Mouse (Mus musculus) lung, embryonic 15.5 days (tissue): ENCODE measurements around the gene Metrn. TPM values are rescaled to one million over a fixed set of nuclear protein-coding genes. Genes with fewer than 3 reads are reported as not detected.

Experiments
- ATAC-seq: fragments of 200-750 bp; cut with Nextera tagmentation; 2 replicates; pipeline ENCODE4 v1.8.0; 2017; ENCODE audit warnings: moderate number of reproducible peaks, borderline replicate concordance; ENCODE audit not compliant: low FRiP score, low TSS enrichment; ENCODE audit errors: extremely low read depth
- H3K27ac ChIP-seq: fragments of 300-500 bp; sonication (generic); 2 replicates; pipeline ENCODE4 v1.5.1; 2015; ENCODE audit warnings: moderate library complexity, mild to moderate bottlenecking, inconsistent platforms
- H3K27me3 ChIP-seq: fragments of 300-500 bp; sonication (generic); 2 replicates; pipeline ENCODE4 v1.6.1; 2015; ENCODE audit warnings: inconsistent platforms
- H3K36me3 ChIP-seq: fragments of 300-500 bp; sonication (generic); 2 replicates; pipeline ENCODE4 v1.6.1; 2015; ENCODE audit warnings: inconsistent platforms
- H3K4me1 ChIP-seq: fragments of 300-500 bp; sonication (generic); 2 replicates; pipeline ENCODE4 v1.6.1; 2015; ENCODE audit warnings: inconsistent platforms
- H3K4me2 ChIP-seq: fragments of 300-500 bp; sonication (generic); 2 replicates; pipeline ENCODE4 v1.6.1; 2015; ENCODE audit warnings: inconsistent platforms, mild to moderate bottlenecking, moderate library complexity
- H3K4me3 ChIP-seq: fragments of 300-500 bp; sonication (generic); 2 replicates; pipeline ENCODE4 v1.5.1; 2015; ENCODE audit warnings: mild to moderate bottlenecking, inconsistent platforms
- H3K9ac ChIP-seq: fragments of 300-500 bp; sonication (generic); 2 replicates; pipeline ENCODE4 v1.6.1; 2015; ENCODE audit warnings: inconsistent platforms
- H3K9me3 ChIP-seq: fragments of 300-500 bp; sonication (generic); 2 replicates; pipeline ENCODE4 v1.6.1; 2016; ENCODE audit warnings: inconsistent platforms
- WGBS: fragments of 180-500 bp; shearing (Covaris S2); methylation state at CpG from one replicate; pipeline ENCODE4 v1.1.7; 2015; 5-methylcytosine and 5-hydroxymethylcytosine counted together
- microRNA-seq: library from miRNA; unstranded; fragments of <30 nt; microRNA quantifications from one replicate; pipeline ENCODE4, GENCODE M21; 2016
- polyA plus RNA-seq: library from polyadenylated mRNA; unstranded; fragments of >200 nt; fragmentation: Nextera tagmentation; extraction: Ambion mirVana; gene quantifications from 2 replicates; pipeline ENCODE4 v1.2.1, GENCODE M21; 2015

Metrn gene
- polyA plus RNA-seq, 1 experiment from 2014 or later: 56.9 TPM

- Histone ChIP-seq H3K27me3 (no peaks in the 10 kb centered on the region), H3K36me3 (no peaks in the 10 kb centered on the region), H3K4me1 (peaks cover 27% of the 10 kb centered on the region), H3K4me2 (no peak overlapping the region), H3K4me3 (no peak overlapping the region), H3K9ac (no peak overlapping the region), H3K27ac (peak overlapping the region; percentile 73), H3K9me3 (no peaks in the 10 kb centered on the region)
- peak; percentile 68; the same call in 1 of the 2 replicates for ATAC-seq
- WGBS: 16% methylated on average over 4 of the region's 4 CpGs
These were observed 41.1 kb downstream of the Metrn start for GRCm38 (mm10) chr17:25755627-25756377.

GRCm38 (mm10) chr17:25755086-25755485 is 41.9 kb downstream of the Metrn start:
- H3K36me3 ChIP-seq: no peaks in the 10 kb centered on the region
- H3K4me3 ChIP-seq: no peak overlapping the region
- H3K27me3 ChIP-seq: no peaks in the 10 kb centered on the region
- WGBS: 63% methylated on average over 4 of the region's 4 CpGs
- no peak overlapping the region for H3K4me2 ChIP-seq
- H3K4me1 ChIP-seq: peaks cover 27% of the 10 kb centered on the region
- no peak for ATAC-seq
- no peaks in the 10 kb centered on the region for H3K9me3 ChIP-seq
- H3K9ac ChIP-seq: no peak overlapping the region
- peak overlapping the region; percentile 73; the same call in 1 of the 2 replicates for H3K27ac ChIP-seq

- H3K36me3 ChIP-seq: no peaks in the 10 kb centered on the region
- H3K4me2 ChIP-seq: no peak within 1 kb of the TSS
- no peak within 1 kb of the TSS for H3K9ac ChIP-seq
- H3K27ac ChIP-seq: no peak within 1 kb of the TSS
- H3K9me3 ChIP-seq: no peaks in the 10 kb centered on the region
- H3K4me1 ChIP-seq: peaks cover 27% of the 10 kb centered on the region
- H3K4me3 ChIP-seq: no peak within 1 kb of the TSS
- 81% methylated on average over 9 of the region's 9 CpGs for WGBS
- H3K27me3 ChIP-seq: no peaks in the 10 kb centered on the region
- no peak for ATAC-seq
These were observed 42.7 kb downstream of the Metrn start, which contains the start of gene Msln for GRCm38 (mm10) chr17:25754241-25754640. TSS of gene Msln (minus strand) at chr17:25754378.

DNA sequence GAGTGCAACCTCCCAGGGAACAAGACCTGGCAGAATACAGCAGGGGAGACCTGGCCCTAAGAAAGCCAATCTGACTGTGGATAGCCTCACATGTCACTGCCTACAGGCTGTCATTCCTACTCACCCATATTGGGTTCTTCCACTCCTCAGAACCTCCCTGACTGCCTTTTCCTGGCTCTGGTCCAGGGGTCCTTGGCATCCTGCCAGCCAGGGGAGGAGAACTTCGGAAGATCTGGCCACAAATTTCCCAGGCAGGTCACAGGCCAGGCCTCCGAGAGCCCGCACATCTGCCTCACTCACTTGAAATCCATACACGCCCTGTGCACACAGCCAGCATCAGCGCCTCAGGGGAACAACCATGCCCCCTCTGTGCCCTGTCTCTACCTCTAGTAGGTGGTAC is 45.5 kb downstream of the Metrn start:
- Histone ChIP-seq H3K4me1 (peaks cover 24% of the 10 kb centered on the region), H3K36me3 (no peaks in the 10 kb centered on the region), H3K27ac (no peak overlapping the region), H3K9me3 (no peaks in the 10 kb centered on the region), H3K4me2 (no peak overlapping the region), H3K27me3 (no peaks in the 10 kb centered on the region), H3K9ac (no peak overlapping the region), H3K4me3 (no peak overlapping the region)
- 0 out of 2 replicates have a peak, but pooled peaks have one; percentile 19 for ATAC-seq
- 7% methylated on average over 5 of the region's 5 CpGs for WGBS

GRCm38 (mm10) chr17:25749314-25749713 is 47.6 kb downstream of the Metrn start:
- Histone ChIP-seq H3K36me3 (no peaks in the 10 kb centered on the region), H3K27me3 (no peaks in the 10 kb centered on the region), H3K9ac (no peak overlapping the region), H3K9me3 (no peaks in the 10 kb centered on the region), H3K27ac (no peak overlapping the region), H3K4me2 (no peak overlapping the region), H3K4me1 (peaks cover 9% of the 10 kb centered on the region; the same call in 1 of the 2 replicates), H3K4me3 (no peak overlapping the region)
- 67% methylated on average over 6 of the region's 6 CpGs for WGBS
- ATAC-seq: no peak; the same call in 1 of the 2 replicates

GRCm38 (mm10) chr17:25748238-25748637 is 48.7 kb downstream of the Metrn start:
- no peaks in the 10 kb centered on the region for H3K27me3 ChIP-seq
- H3K4me2 ChIP-seq: no peak overlapping the region
- H3K9me3 ChIP-seq: no peaks in the 10 kb centered on the region
- WGBS: 87% methylated on average over 4 of the region's 4 CpGs
- no peak overlapping the region for H3K27ac ChIP-seq
- ATAC-seq: no peak
- peaks cover 9% of the 10 kb centered on the region; the same call in 1 of the 2 replicates for H3K4me1 ChIP-seq
- H3K9ac ChIP-seq: no peak overlapping the region
- no peaks in the 10 kb centered on the region for H3K36me3 ChIP-seq
- H3K4me3 ChIP-seq: no peak overlapping the region

- Histone ChIP-seq H3K27ac (no peak overlapping the region), H3K9ac (no peak overlapping the region), H3K27me3 (no peaks in the 10 kb centered on the region), H3K9me3 (no peaks in the 10 kb centered on the region), H3K4me2 (no peak overlapping the region), H3K4me1 (no peaks in the 10 kb centered on the region), H3K4me3 (no peak overlapping the region), H3K36me3 (no peaks in the 10 kb centered on the region)
- ATAC-seq: no peak
- WGBS: 66% methylated on average over 10 of the region's 10 CpGs
These were observed 52.6 kb downstream of the Metrn start for GRCm38 (mm10) chr17:25744311-25744710.

- no peak overlapping the region for H3K9ac ChIP-seq
- WGBS: 77% methylated on average over 9 of the region's 9 CpGs
- no peaks in the 10 kb centered on the region for H3K27me3 ChIP-seq
- no peak overlapping the region for H3K27ac ChIP-seq
- no peak for ATAC-seq
- no peak overlapping the region for H3K4me2 ChIP-seq
- H3K4me3 ChIP-seq: no peak overlapping the region
- no peaks in the 10 kb centered on the region for H3K36me3 ChIP-seq
- no peaks in the 10 kb centered on the region for H3K9me3 ChIP-seq
- no peaks in the 10 kb centered on the region for H3K4me1 ChIP-seq
These were observed 53.1 kb downstream of the Metrn start for GRCm38 (mm10) chr17:25743831-25744230.

Small RNAs within 50 kb of the gene (microRNA-seq; reads per million reads assigned to microRNA genes)
- gene Gm25083: not detected
- 1.1 reads per million for gene Mir3082
- gene Mir6966: not detected

Other genes with a start within 250 kb of the Metrn start
- 0.35 and 0.76 TPM in 2 replicates for gene Sox8, start 226.4 kb downstream of the Metrn start, polyA plus RNA-seq
- gene Lmf1, start 218.1 kb downstream of the Metrn start, polyA plus RNA-seq: 25.7 and 26.7 TPM in 2 replicates
- gene Gng13, start 80.0 kb downstream of the Metrn start, polyA plus RNA-seq: 2.3 and 3.0 TPM in 2 replicates
- gene Chtf18, start 69.7 kb downstream of the Metrn start, polyA plus RNA-seq: 36.7 and 42.0 TPM in 2 replicates
- gene Rpusd1, start 69.5 kb downstream of the Metrn start, polyA plus RNA-seq: 24.5 and 24.7 TPM in 2 replicates
- gene Mslnl, start 61.1 kb downstream of the Metrn start, polyA plus RNA-seq: 0.44 and 0.71 TPM in 2 replicates
- gene Msln, start 42.8 kb downstream of the Metrn start, polyA plus RNA-seq: 15.8 and 24.2 TPM in 2 replicates
- 25.8 and 30.2 TPM in 2 replicates for gene Narfl, start 23.4 kb downstream of the Metrn start, polyA plus RNA-seq
- 58.3 and 59.9 TPM in 2 replicates for gene Haghl, start 11.5 kb downstream of the Metrn start, polyA plus RNA-seq
- 0.70 and 0.76 TPM in 2 replicates for gene Ccdc78, start 10.6 kb downstream of the Metrn start, polyA plus RNA-seq
- gene Fam173a, start 4.2 kb downstream of the Metrn start, polyA plus RNA-seq: 105 and 109 TPM in 2 replicates
- gene AC134908.4, start 1.5 kb downstream of the Metrn start, polyA plus RNA-seq: 0.49 TPM in 1 of 2 replicates, not detected in the other
- gene Fbxl16, start 11.9 kb upstream of the Metrn start, polyA plus RNA-seq: 0.88 and 1.6 TPM in 2 replicates
- 25.2 and 26.5 TPM in 2 replicates for gene Wdr24, start 26.5 kb upstream of the Metrn start, polyA plus RNA-seq
- 50.7 and 51.5 TPM in 2 replicates for gene Jmjd8, start 31.7 kb upstream of the Metrn start, polyA plus RNA-seq
- 349 and 363 TPM in 2 replicates for gene Stub1, start 36.3 kb upstream of the Metrn start, polyA plus RNA-seq
- gene Rhbdl1, start 40.2 kb upstream of the Metrn start, polyA plus RNA-seq: 0.82 and 1.2 TPM in 2 replicates
- 2.2 and 2.5 TPM in 2 replicates for gene Gm20683, start 44.6 kb upstream of the Metrn start, polyA plus RNA-seq
- 20.1 and 20.6 TPM in 2 replicates for gene Rhot2, start 47.7 kb upstream of the Metrn start, polyA plus RNA-seq
- gene Wdr90, start 64.4 kb upstream of the Metrn start, polyA plus RNA-seq: 32.2 and 32.8 TPM in 2 replicates
- 18.1 and 21.7 TPM in 2 replicates for gene Mcrip2, start 71.6 kb upstream of the Metrn start, polyA plus RNA-seq
- 51.4 and 53.5 TPM in 2 replicates for gene Mettl26, start 77.9 kb upstream of the Metrn start, polyA plus RNA-seq
- 0.35 and 0.40 TPM in 2 replicates for gene Wfikkn1, start 83.7 kb upstream of the Metrn start, polyA plus RNA-seq
- 25.6 and 27.4 TPM in 2 replicates for gene Rab40c, start 122.6 kb upstream of the Metrn start, polyA plus RNA-seq
- gene Pigq, start 147.8 kb upstream of the Metrn start, polyA plus RNA-seq: 62.7 and 65.0 TPM in 2 replicates
- 0.51 TPM in 1 of 2 replicates, not detected in the other for gene Nhlrc4, start 147.8 kb upstream of the Metrn start, polyA plus RNA-seq
- 0.09 TPM in 1 of 2 replicates, not detected in the other for gene A930017K11Rik, start 155.4 kb upstream of the Metrn start, polyA plus RNA-seq
- gene Capn15, start 188.7 kb upstream of the Metrn start, polyA plus RNA-seq: 20.8 and 21.9 TPM in 2 replicates